Mouse (Mus musculus) midbrain, postnatal 0 days (tissue): ENCODE data around the gene Etfdh. TPM values are rescaled to one million over a fixed set of nuclear protein-coding genes. Genes with fewer than 3 reads are reported as not detected.
"Not testable (repeated sequence)": the region's sequence is repeated elsewhere in the genome, so short reads cannot be mapped to it uniquely, and the experiment has no call there.

Experiments used
- ATAC-seq: fragments of 200-750 bp; cut with Nextera tagmentation; 2 replicates; pipeline ENCODE4 v1.8.0; 2017; ENCODE audit warnings: moderate number of reproducible peaks, mild to moderate bottlenecking, moderate TSS enrichment, moderate library complexity; ENCODE audit not compliant: low FRiP score
- DNase-seq: peaks from one replicate; pipeline ENCODE4 v3.0.0-alpha.2; 2015; ENCODE audit warnings: low spot score
- H3K27ac ChIP-seq: fragments of 300-500 bp; sonication (generic); 2 replicates; pipeline ENCODE4 v1.5.1; 2014; ENCODE audit warnings: low read depth, mild to moderate bottlenecking, low read length, mixed read lengths
- H3K27me3 ChIP-seq: fragments of 300-500 bp; sonication (generic); 2 replicates; pipeline ENCODE4 v1.6.1; 2014; ENCODE audit warnings: low read length, control low read depth, mixed read lengths; ENCODE audit not compliant: insufficient read depth
- H3K36me3 ChIP-seq: fragments of 300-500 bp; sonication (generic); 2 replicates; pipeline ENCODE4 v1.6.1; 2014; ENCODE audit warnings: low read length, control low read depth, mixed read lengths; ENCODE audit not compliant: insufficient read depth
- H3K4me1 ChIP-seq: fragments of 300-500 bp; sonication (generic); 2 replicates; pipeline ENCODE4 v1.6.1; 2014; ENCODE audit warnings: mild to moderate bottlenecking, control low read depth, antibody characterized with exemption, low read length, mixed read lengths; ENCODE audit not compliant: insufficient read depth
- H3K4me2 ChIP-seq: fragments of 300-500 bp; sonication (generic); 2 replicates; pipeline ENCODE4 v1.6.1; 2014; ENCODE audit warnings: low read depth, mild to moderate bottlenecking, low read length, mixed read lengths; ENCODE audit not compliant: poor library complexity, severe bottlenecking
- H3K4me3 ChIP-seq: fragments of 300-500 bp; sonication (generic); 2 replicates; pipeline ENCODE4 v1.5.1; 2014; ENCODE audit warnings: low read depth, mild to moderate bottlenecking, low read length, moderate library complexity
- H3K9ac ChIP-seq: fragments of 300-500 bp; sonication (generic); replicated peaks from 2 replicates; pipeline ENCODE4 v1.6.1; 2014; ENCODE audit warnings: mild to moderate bottlenecking, low read length, moderate library complexity, mixed read lengths; ENCODE audit not compliant: poor library complexity, severe bottlenecking
- H3K9me3 ChIP-seq: fragments of 300-500 bp; sonication (generic); 2 replicates; pipeline ENCODE4 v1.6.1; 2016; ENCODE audit warnings: low read length, control low read depth
- CTCF ChIP-seq: IDR thresholded peaks from 2 replicates; pipeline ENCODE4 v1.5.1; 2016; ENCODE audit warnings: antibody characterized with exemption, mild to moderate bottlenecking
- WGBS: fragments of 180-500 bp; shearing (Covaris S2); extraction: QIAGEN DNeasy Blood & Tissue Kit; methylation state at CpG from one replicate; pipeline ENCODE4 v1.1.7; 2014; 5-methylcytosine and 5-hydroxymethylcytosine counted together
- polyA plus RNA-seq: library from polyadenylated mRNA; unstranded; fragments of >200 nt; fragmentation: Nextera tagmentation; extraction: Ambion mirVana; gene quantifications from 2 replicates; pipeline ENCODE4 v1.2.1, GENCODE M21; 2015
- total RNA-seq: library from RNA; depleted of rRNA; stranded (reverse); fragments of >200 nt; gene quantifications from 2 replicates; pipeline ENCODE4 v1.2.3, GENCODE M21; 2014

Etfdh gene
- total and polyA plus RNA-seq, 2 experiments from 2014 or later: 26.7 to 36.0 TPM

DNA sequence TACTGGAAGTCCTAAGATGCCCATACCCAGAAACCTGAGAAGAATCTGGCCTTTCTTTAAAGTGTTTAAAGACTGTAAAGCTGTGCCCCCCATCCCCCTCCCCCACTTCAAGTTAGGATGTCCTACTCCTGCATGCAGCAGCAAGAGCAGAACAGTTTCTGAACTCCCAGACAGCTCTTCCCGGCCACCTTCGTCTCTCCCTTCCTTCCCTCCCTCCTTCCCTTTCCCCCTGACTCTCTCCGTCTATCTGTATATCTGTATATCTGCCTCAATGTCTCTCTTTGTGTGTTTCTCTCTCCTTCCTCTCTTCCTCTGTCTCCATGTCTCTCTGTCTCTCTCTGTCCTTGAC lies 52.9 kb downstream of the Etfdh start:
- peak overlapping the region; percentile 20 for H3K4me2 ChIP-seq
- ATAC-seq: peak; percentile 17; the same call in 1 of the 2 replicates
- no peak for TF ChIP-seq CTCF

GRCm38 (mm10) chr3:79575576-79576467 lies 53.5 kb downstream of the Etfdh start:
- Histone ChIP-seq H3K4me1 (no peaks in the 10 kb centered on the region), H3K4me3 (no peak overlapping the region), H3K4me2 (peak overlapping the region; percentile 20), H3K27ac (no peak overlapping the region), H3K9ac (no peak overlapping the region), H3K27me3 (no peaks in the 10 kb centered on the region), H3K9me3 (no peaks in the 10 kb centered on the region), H3K36me3 (no peaks in the 10 kb centered on the region)
- WGBS: 13% methylated on average over 10 of the region's 10 CpGs
- ATAC-seq (peak; percentile 82), DNase-seq (peak; percentile 66)
- no peak for TF ChIP-seq CTCF

More for the DNA sequence above, 52.9 kb downstream of the Etfdh start:
- Histone ChIP-seq H3K4me3 (no peak overlapping the region), H3K27me3 (no peaks in the 10 kb centered on the region), H3K36me3 (no peaks in the 10 kb centered on the region), H3K4me1 (no peaks in the 10 kb centered on the region), H3K9me3 (no peaks in the 10 kb centered on the region), H3K9ac (no peak overlapping the region), H3K27ac (no peak overlapping the region)
- DNase-seq: no peak
- WGBS: 17% methylated on average over 3 of the region's 3 CpGs

GRCm38 (mm10) chr3:79574336-79574735 lies 55.0 kb downstream of the Etfdh start:
- DNase-seq (no peak), ATAC-seq (no peak)
- H3K9ac ChIP-seq: no peak overlapping the region
- 78% methylated on average over 3 of the region's 3 CpGs for WGBS
- H3K4me3 ChIP-seq: no peak overlapping the region
- no peaks in the 10 kb centered on the region for H3K27me3 ChIP-seq
- no peaks in the 10 kb centered on the region for H3K9me3 ChIP-seq
- H3K4me2 ChIP-seq: no peak overlapping the region
- H3K36me3 ChIP-seq: no peaks in the 10 kb centered on the region
- no peaks in the 10 kb centered on the region for H3K4me1 ChIP-seq
- TF ChIP-seq CTCF: no peak
- no peak overlapping the region for H3K27ac ChIP-seq

- H3K27me3 ChIP-seq, H3K27ac ChIP-seq, ATAC-seq, H3K4me1 ChIP-seq, H3K9me3 ChIP-seq, DNase-seq, H3K9ac ChIP-seq, H3K4me2 ChIP-seq, H3K36me3 ChIP-seq, H3K4me3 ChIP-seq: not testable (repeated sequence)
- 97% methylated on average over 5 of the region's 5 CpGs for WGBS
Observed at GRCm38 (mm10) chr3:79573376-79573775, 55.9 kb downstream of the Etfdh start.

DNA sequence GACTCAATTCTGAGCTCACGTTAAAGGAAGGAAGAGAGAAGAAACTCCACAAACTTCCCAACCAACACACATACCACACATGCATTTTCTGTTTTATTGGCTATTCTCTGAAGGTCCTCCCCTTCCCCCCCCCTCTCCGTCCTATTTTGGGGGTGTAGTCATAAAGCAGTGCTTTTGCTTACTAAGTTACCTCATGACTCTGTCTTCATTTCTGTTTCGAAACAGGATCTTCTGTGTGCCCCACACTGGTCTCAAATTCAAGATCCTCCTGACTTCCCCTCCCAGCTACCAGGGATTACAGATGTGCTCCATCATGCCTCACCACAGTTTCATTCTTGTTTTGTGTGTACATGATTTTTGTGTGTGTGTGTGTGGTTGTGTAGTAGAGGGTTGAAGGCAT lies 56.9 kb downstream of the Etfdh start:
- Histone ChIP-seq H3K27ac (no peak overlapping the region), H3K9ac (no peak overlapping the region), H3K36me3 (no peaks in the 10 kb centered on the region), H3K4me2 (no peak overlapping the region), H3K4me1 (no peaks in the 10 kb centered on the region), H3K9me3 (no peaks in the 10 kb centered on the region), H3K27me3 (no peaks in the 10 kb centered on the region), H3K4me3 (no peak overlapping the region)
- ATAC-seq: no peak
- no peak for DNase-seq
- 69% methylated on average over 3 of the region's 3 CpGs for WGBS
- no peak for TF ChIP-seq CTCF

- no peak for TF ChIP-seq CTCF
- H3K4me2 ChIP-seq: no peak overlapping the region
- WGBS: 83% methylated on average over 3 of the region's 3 CpGs
- no peak for DNase-seq
- no peak overlapping the region for H3K4me3 ChIP-seq
- H3K27me3 ChIP-seq: no peaks in the 10 kb centered on the region
- H3K27ac ChIP-seq: no peak overlapping the region
- H3K36me3 ChIP-seq: no peaks in the 10 kb centered on the region
- H3K4me1 ChIP-seq: no peaks in the 10 kb centered on the region
- ATAC-seq: no peak
- no peak overlapping the region for H3K9ac ChIP-seq
- no peaks in the 10 kb centered on the region for H3K9me3 ChIP-seq
Observed at GRCm38 (mm10) chr3:79569351-79569681, 60.0 kb downstream of the Etfdh start.
